Mouse (Mus musculus): ENCODE data around the gene Pbx4. TPM values are rescaled to one million over a fixed set of nuclear protein-coding genes. Genes with fewer than 3 reads are reported as not detected.

Pbx4 gene
- total RNA-seq, 2 experiments from 2014 or later = not detected

DNA sequence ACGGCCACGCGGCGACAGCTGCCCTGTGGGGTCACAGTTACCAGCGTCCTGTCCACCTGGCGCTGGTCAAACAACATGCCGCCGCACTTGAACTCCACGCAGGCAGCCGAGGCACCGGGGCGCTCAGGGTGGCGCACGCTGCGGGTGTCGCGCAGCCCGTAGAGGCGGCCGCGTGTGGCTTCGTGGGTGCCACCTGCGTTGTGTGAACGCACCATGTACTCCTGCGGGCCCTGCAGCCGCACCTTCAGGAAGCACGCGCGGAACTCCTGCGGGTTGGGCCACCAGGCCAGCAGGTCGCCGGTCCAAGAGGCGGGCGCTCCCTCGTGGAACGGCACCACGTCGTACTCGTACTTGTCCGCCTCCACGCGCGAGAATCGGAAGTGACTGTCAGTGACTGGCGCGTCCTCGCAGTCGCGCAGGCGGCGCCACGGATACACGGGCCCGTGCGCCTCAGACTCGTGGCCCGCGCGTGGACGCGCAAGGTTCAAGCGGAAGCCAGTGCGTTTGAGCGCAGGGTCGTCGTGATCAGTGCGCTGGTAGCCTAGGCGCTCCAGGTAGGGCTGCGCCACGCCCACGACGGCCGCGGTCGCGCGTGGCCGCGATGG is 49.1 kb downstream of the Pbx4 start:
- no peak for TF ChIP-seq CTCF (IDR thresholded peaks at IDR 0.05)
- intact Hi-C loops (cut with DNase I) = no loop called here
- no peak for DNase-seq
- H3K4me3 ChIP-seq = peak overlapping the region; percentile 68
- H3K27ac ChIP-seq = no peak overlapping the region

DNA sequence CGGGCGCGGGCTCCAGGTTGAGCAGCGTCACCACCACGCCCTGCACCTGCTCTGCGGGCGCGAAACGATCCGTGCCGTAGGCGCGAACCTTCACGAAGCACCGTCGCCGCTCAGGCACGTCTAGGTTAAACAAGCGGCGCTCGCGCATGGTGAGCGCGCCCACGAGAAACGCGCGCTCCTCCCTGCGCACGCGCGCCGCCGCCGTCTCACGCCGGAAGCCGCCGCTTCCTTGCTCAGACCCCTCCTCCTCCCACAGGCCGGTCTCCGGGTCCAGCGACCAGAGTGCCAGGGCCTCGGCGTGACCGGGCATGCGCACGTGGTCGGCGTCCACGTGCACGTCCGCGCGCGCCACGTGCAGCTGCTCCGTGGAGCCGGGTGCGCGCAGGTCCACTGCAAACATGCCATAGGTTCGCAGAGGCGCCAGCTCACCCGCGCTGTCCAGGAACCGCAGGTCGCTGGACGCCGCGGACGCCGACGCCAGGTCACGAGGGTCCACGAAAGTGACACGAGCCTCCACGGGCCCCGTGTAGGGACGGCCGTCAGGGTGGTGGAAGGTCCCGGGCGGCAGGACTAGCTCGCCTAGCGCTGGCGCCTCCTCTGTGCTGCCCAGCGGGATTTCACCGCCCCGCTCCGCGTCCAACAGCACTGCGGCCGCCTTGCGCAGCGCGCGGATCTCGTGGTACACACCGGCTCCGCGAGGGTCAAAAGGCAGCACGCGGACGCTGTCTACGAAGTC is 49.9 kb downstream of the Pbx4 start:
- intact Hi-C loops (cut with DNase I) = no loop called here
- Histone ChIP-seq H3K4me3 (peak overlapping the region; percentile 68), H3K27ac (no peak overlapping the region)
- TF ChIP-seq CTCF (IDR thresholded peaks at IDR 0.05) = no peak
- peak; percentile 68 for DNase-seq

- intact Hi-C loops (cut with DNase I) = no loop called here
- DNase-seq = no peak
- no peak for TF ChIP-seq CTCF (IDR thresholded peaks at IDR 0.05)
- H3K4me3 ChIP-seq = peak overlapping the region; percentile 68; the same call in 1 of the 2 replicates
- H3K27ac ChIP-seq = no peak overlapping the region
Observed at GRCm38 (mm10) chr8:69882833-69883600, 50.7 kb downstream of the Pbx4 start.

- no peak for DNase-seq
- Histone ChIP-seq H3K27ac (no peak overlapping the region), H3K4me3 (no peak overlapping the region)
- no peak for TF ChIP-seq CTCF (IDR thresholded peaks at IDR 0.05)
- intact Hi-C loops (cut with DNase I) = no loop called here
Observed at GRCm38 (mm10) chr8:69884141-69884540, 51.9 kb downstream of the Pbx4 start.

- no peak for TF ChIP-seq CTCF (IDR thresholded peaks at IDR 0.05)
- peak within 1 kb of the TSS; percentile 62 for H3K27ac ChIP-seq
- H3K4me3 ChIP-seq = peak within 1 kb of the TSS; percentile 72
- DNase-seq = peak; percentile 78
- intact Hi-C loops (cut with DNase I) = no loop called here
Observed at GRCm38 (mm10) chr8:69887289-69888243, 55.3 kb downstream of the Pbx4 start, which contains the start of gene Cilp2. Gene Cilp2 (minus strand): TSS chr8:69887687.

DNA sequence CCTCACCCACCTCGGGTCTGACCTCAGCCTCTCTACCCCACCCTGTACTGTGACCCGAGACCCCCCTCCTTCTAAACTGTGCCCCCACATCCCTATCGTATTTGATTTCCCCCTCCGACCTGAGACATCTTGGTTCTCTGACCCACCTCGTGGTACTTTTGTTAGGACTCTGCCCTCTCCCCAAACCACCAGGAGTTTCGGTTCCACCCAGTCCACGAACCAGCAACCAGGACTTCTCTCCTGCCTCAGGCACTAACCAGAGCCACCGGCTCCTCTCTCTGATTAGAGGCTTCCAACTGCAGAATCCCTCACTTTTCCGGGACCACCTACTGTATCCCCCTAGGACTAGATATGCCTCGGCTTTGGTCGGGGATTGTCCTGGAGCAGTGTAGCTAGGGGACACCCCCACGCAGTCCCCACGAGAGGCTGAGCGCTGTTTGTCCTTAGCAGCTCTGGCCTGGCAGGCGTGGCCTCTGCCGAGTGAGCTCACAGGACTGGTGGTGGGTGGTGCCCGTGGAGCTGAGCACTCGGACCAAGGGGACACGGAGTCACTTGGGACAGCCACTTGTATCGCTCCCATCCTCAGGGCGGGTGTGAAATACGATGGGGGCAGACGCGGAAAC is 56.1 kb downstream of the Pbx4 start:
- H3K4me3 ChIP-seq = peak overlapping the region; percentile 72
- H3K27ac ChIP-seq = peak overlapping the region; percentile 62
- DNase-seq = peak; percentile 67
- no peak for TF ChIP-seq CTCF (IDR thresholded peaks at IDR 0.05)
- intact Hi-C loops (cut with DNase I) = no loop called here

DNA sequence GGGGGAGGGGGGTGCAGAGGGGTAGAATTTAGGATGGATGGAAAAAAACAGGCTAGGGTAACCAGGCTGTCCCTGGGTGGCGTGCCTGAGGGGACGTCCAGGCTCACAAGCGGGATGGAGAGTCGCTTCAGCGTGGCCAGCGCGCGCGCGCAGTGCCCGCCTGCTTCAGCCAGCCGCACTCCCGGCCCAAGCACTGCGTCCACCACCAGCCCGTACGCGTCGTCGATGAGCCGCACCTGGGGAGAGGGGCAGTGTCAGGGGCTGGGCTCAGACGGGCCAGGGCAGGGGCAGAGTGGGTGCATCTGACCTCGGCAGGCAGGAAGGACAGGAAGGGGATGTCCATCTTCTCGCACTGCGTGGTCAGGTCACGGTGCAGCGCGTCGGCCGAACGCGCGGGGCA is 56.6 kb downstream of the Pbx4 start:
- intact Hi-C loops (cut with DNase I) = no loop called here
- H3K4me3 ChIP-seq = peak overlapping the region; percentile 72
- no peak for TF ChIP-seq CTCF (IDR thresholded peaks at IDR 0.05)
- no peak for DNase-seq
- peak overlapping the region; percentile 62 for H3K27ac ChIP-seq

GRCm38 (mm10) chr8:69890813-69891241 is 58.5 kb downstream of the Pbx4 start:
- intact Hi-C loops (cut with DNase I) = loop anchor here (1.0 kb wide), 1 partner anchor 17 kb away; no protein-coding TSS in a partner anchor
- peak; percentile 71 for TF ChIP-seq CTCF (IDR thresholded peaks at IDR 0.05)
- Histone ChIP-seq H3K27ac (no peak overlapping the region), H3K4me3 (no peak overlapping the region)
- no peak for DNase-seq

GRCm38 (mm10) chr8:69893863-69894262 is 61.6 kb downstream of the Pbx4 start:
- Histone ChIP-seq H3K27ac (no peak overlapping the region), H3K4me3 (no peak overlapping the region)
- intact Hi-C loops (cut with DNase I) = no loop called here
- DNase-seq = peak; percentile 70
- TF ChIP-seq CTCF (IDR thresholded peaks at IDR 0.05) = peak; percentile 65

DNA sequence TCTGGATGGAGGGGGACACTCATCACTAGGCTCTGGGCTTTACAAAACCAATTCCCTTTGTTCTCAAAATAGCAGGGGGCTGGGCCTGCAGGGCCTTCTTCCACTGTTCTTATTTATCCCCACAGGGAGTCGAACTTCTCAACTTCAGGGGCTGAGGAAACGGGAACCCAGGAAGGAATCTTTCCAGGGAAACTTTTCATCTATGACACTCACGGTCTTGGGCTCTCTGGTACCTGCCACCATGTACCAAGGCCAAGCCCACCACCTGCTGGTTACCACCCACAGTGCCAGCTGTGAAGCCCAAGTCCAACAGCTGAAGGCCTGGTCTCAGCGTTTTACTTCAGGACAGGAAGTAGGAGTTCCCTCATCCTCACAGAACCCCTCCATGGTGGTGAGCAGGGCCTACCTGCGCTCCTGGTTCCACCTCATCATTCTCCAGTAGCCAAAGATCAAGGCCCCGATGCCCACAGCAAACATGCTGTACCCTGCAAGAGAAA is 62.6 kb downstream of the Pbx4 start:
- intact Hi-C loops (cut with DNase I) = no loop called here
- no peak for TF ChIP-seq CTCF (IDR thresholded peaks at IDR 0.05)
- H3K4me3 ChIP-seq = no peak overlapping the region

DNA sequence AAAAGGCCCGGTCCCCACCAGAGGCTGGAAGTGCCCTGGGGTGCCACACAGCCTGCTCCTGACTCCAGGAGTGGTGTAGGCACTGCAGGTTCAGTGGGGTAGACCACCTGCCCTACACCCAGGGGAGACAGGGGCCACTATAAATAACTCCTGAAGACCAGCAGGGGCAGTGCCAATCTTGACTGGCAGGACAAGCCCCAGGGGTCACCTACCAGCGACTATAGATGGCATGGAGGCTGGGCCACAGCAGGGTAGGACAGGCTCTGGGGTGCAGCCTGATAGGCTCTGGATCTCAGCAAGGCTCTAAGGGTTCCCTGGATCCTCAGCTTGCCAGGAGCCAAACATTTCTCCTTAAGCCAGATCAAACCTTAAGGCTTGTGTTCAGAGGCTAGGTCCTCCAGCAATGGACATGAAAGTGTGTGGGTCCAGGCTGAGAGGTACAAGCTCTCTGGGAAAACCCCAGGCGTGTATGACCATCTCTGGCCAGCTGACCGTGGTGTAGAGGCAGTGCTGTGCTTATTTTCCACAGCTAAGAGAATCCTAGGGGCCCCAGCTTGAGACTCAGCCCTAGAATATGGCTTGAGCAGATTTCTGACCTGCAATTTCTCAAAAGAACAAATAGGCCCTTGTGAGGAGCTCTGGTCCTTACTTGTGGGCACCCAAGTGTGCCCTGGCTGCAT is 63.6 kb downstream of the Pbx4 start:
- peak overlapping the region; percentile 63 for H3K27ac ChIP-seq
- 0 out of 2 replicates have a peak overlapping the region, but pooled peaks have one; percentile 11 for H3K4me3 ChIP-seq
- DNase-seq = no peak
- TF ChIP-seq CTCF (IDR thresholded peaks at IDR 0.05) = no peak
- intact Hi-C loops (cut with DNase I) = no loop called here

More for the DNA sequence above, 62.6 kb downstream of the Pbx4 start:
- peak overlapping the region; percentile 63; the same call in 1 of the 2 replicates for H3K27ac ChIP-seq
- DNase-seq = no peak
